ENCODE assay signal across 14 mouse cellular contexts in genomic region chr1:51199088-51199830, GRCm38 (mm10).
DNase-seq lines count a peak whose midpoint lies in the region; ATAC-seq and TF ChIP-seq lines count a peak whose summit lies in the region.
"Had no signal": no experiment of that assay in that cellular context is flagged by ENCODE, and none has a peak within 500 bp of the region (broad histone marks: within the 10 kb centered on the region; RNA-seq: fewer than 3 reads in every experiment).

No protein-coding gene starts in this region.

- peak; percentile 31 to 44 for DNase-seq in frontal cortex, postnatal 10 days (ENCODE audit: low spot score in 2 of 2)
- peak; percentile 61 to 66 for DNase-seq in left cerebral cortex, adult 2 months (ENCODE audit: extremely low spot score in 1 of 2, low spot score in 2 of 2)
- DNase-seq in telencephalon, adult 2 months (ENCODE audit: low read depth, low spot score) = peak; percentile 92
- no peak for DNase-seq in ovary, adult 18-20 months (ENCODE audit: low spot score)
- no peak for DNase-seq in heart, adult 8-10 months (ENCODE audit: low spot score)
- DNase-seq: adrenal gland, postnatal 14 days; gastrocnemius, postnatal 25 days; heart, postnatal 36 days had no signal

- no peak overlapping the region for H3K9ac ChIP-seq in hindbrain, embryonic 16.5 days (ENCODE audit: low read depth, low read length)
- H3K9ac ChIP-seq in hindbrain, embryonic 13.5 days = no peak overlapping the region
- H3K9ac ChIP-seq: liver, embryonic 14.5 days had no signal

- no peaks in the 10 kb centered on the region for H3K9me3 ChIP-seq in hindbrain, embryonic 16.5 days (ENCODE audit: control insufficient read depth, low read length)
- H3K9me3 ChIP-seq in hindbrain, embryonic 13.5 days = no peaks in the 10 kb centered on the region
- H3K9me3 ChIP-seq: embryonic facial prominence, embryonic 10.5 days had no signal

- 78% methylated on average over 11 of the region's 11 CpGs for WGBS in hindbrain, embryonic 16.5 days
- 85% methylated on average over 11 of the region's 11 CpGs for WGBS in hindbrain, embryonic 13.5 days

- H3K36me3 ChIP-seq in hindbrain, embryonic 16.5 days (ENCODE audit: control insufficient read depth, insufficient read depth, low read length) = no peaks in the 10 kb centered on the region
- no peaks in the 10 kb centered on the region for H3K36me3 ChIP-seq in hindbrain, embryonic 13.5 days
- H3K36me3 ChIP-seq: embryonic facial prominence, embryonic 10.5 days had no signal

- peak; percentile 30; the same call in 1 of the 2 replicates for ATAC-seq in hindbrain, embryonic 16.5 days
- ATAC-seq in hindbrain, embryonic 13.5 days (ENCODE audit: low FRiP score) = no peak
- no peak for ATAC-seq in erythroid progenitor cell, adult 5-6 weeks (replicated peaks; ENCODE audit: low FRiP score, poor library complexity, severe bottlenecking)
- ATAC-seq: Patski had no signal

- H3K4me2 ChIP-seq in hindbrain, embryonic 16.5 days (ENCODE audit: low read length) = no peak overlapping the region
- H3K4me2 ChIP-seq in hindbrain, embryonic 13.5 days = no peak overlapping the region

- H3K27ac ChIP-seq in hindbrain, embryonic 16.5 days (ENCODE audit: low read depth, low read length) = no peak overlapping the region
- H3K27ac ChIP-seq in hindbrain, embryonic 13.5 days = no peak overlapping the region
- H3K27ac ChIP-seq in left cerebral cortex, adult 2 months = peak overlapping the region; percentile 50; the same call in 1 of the 2 replicates
- H3K27ac ChIP-seq: embryonic facial prominence, embryonic 10.5 days; liver, embryonic 14.5 days had no signal

- no peaks in the 10 kb centered on the region for H3K4me1 ChIP-seq in hindbrain, embryonic 16.5 days (ENCODE audit: control insufficient read depth, insufficient read depth, low read depth, low read length)
- no peaks in the 10 kb centered on the region for H3K4me1 ChIP-seq in hindbrain, embryonic 13.5 days (replicated peaks)

- no peaks in the 10 kb centered on the region for H3K27me3 ChIP-seq in hindbrain, embryonic 16.5 days (replicated peaks; ENCODE audit: control insufficient read depth, insufficient read depth, low read length)
- H3K27me3 ChIP-seq in hindbrain, embryonic 13.5 days = no peaks in the 10 kb centered on the region
- H3K27me3 ChIP-seq: Patski had no signal

- H3K4me3 ChIP-seq in hindbrain, embryonic 16.5 days (ENCODE audit: low read length) = no peak overlapping the region
- no peak overlapping the region for H3K4me3 ChIP-seq in hindbrain, embryonic 13.5 days
- no peak overlapping the region for H3K4me3 ChIP-seq in left cerebral cortex, adult 2 months
- H3K4me3 ChIP-seq: embryonic facial prominence, embryonic 10.5 days had no signal

- TF ChIP-seq CTCF in left cerebral cortex, adult 2 months (IDR thresholded peaks at IDR 0.05) = no peak

- intact Hi-C loops in left cerebral cortex, adult 2 months (cut with DNase I) = loop anchor here (1.0 to 5.0 kb wide), 6 partner anchors 44 to 218 kb away; no protein-coding TSS in a partner anchor

Comparison
In these comparisons a context has a peak if more than half of its experiments do, and no peak if none do; other contexts are left out.
1. DNase-seq: peak in frontal cortex, postnatal 10 days (2 of 2), left cerebral cortex, adult 2 months (2 of 2) and telencephalon, adult 2 months (single experiment); none in ovary, adult 18-20 months (single experiment) and heart, adult 8-10 months (single experiment).